Mouse (Mus musculus) ES-E14 (cell line): ENCODE measurements at regions not wholly inside any gene's neighbourhood (a gene's known extent, or its start where the extent isn't known, plus 50 kb on each side); places are given as distances from the start of the nearest gene placed in this dataset.

Experiments
- DNase-seq: peaks from one replicate; pipeline ENCODE4 v3.0.0-alpha.2; 2013; ENCODE audit warnings: low read depth, low spot score
- H3K27ac ChIP-seq: 2 replicates; pipeline ENCODE4 v1.5.1; 2012; ENCODE audit warnings: low read depth, mild to moderate bottlenecking, low read length, moderate library complexity, mixed read lengths; ENCODE audit not compliant: poor library complexity, insufficient read depth, severe bottlenecking
- H3K36me3 ChIP-seq: 2 replicates; pipeline ENCODE4 v1.6.1; 2012; ENCODE audit warnings: mild to moderate bottlenecking, low read length, moderate library complexity, mixed read lengths; ENCODE audit not compliant: control insufficient read depth, poor library complexity, insufficient read depth, severe bottlenecking
- H3K4me1 ChIP-seq, 2 experiments: fragments of 150-350 bp in 1 of 2; sonication (generic) in 1 of 2; 2 replicates each; pipeline ENCODE4 v1.6.1; 2012; ENCODE audit warnings: low read length in 2 of 2, mild to moderate bottlenecking in 1 of 2, mixed read lengths in 1 of 2; ENCODE audit not compliant: control insufficient read depth in 2 of 2, insufficient read depth in 2 of 2, poor library complexity in 1 of 2
- H3K4me3 ChIP-seq, 2 experiments: fragments of 150-350 bp in 1 of 2; sonication (generic) in 1 of 2; 2 replicates each; pipeline ENCODE4 v1.5.1; 2012; ENCODE audit warnings: low read length in 2 of 2, low read depth in 1 of 2, mild to moderate bottlenecking in 1 of 2, mixed read lengths in 1 of 2; ENCODE audit not compliant: insufficient read depth in 1 of 2, poor library complexity in 1 of 2, severe bottlenecking in 1 of 2
- H3K9ac ChIP-seq: 2 replicates; pipeline ENCODE4 v1.6.1; 2012; ENCODE audit warnings: low read depth, mild to moderate bottlenecking, low read length, mixed read lengths; ENCODE audit not compliant: poor library complexity, insufficient read depth, severe bottlenecking
- H3K9me3 ChIP-seq: fragments of 150-350 bp; sonication (generic); 2 replicates; pipeline ENCODE4 v1.6.1; 2012; ENCODE audit warnings: low read depth, mild to moderate bottlenecking, low read length; ENCODE audit not compliant: control insufficient read depth, insufficient read depth
- CHD2 ChIP-seq: IDR thresholded peaks from 2 replicates; pipeline ENCODE4 v1.6.1; 2014; ENCODE audit warnings: mild to moderate bottlenecking, low read depth, low read length, inconsistent platforms
- HCFC1 ChIP-seq: IDR thresholded peaks from 2 replicates; pipeline ENCODE4 v1.6.1; 2012; ENCODE audit warnings: low read length, inconsistent platforms, borderline replicate concordance; ENCODE audit not compliant: insufficient read depth
- MAFK ChIP-seq: IDR thresholded peaks from 2 replicates; pipeline ENCODE4 v1.6.1; 2014; ENCODE audit warnings: mild to moderate bottlenecking, low read depth, low read length, inconsistent platforms; ENCODE audit not compliant: insufficient read depth
- ZC3H11A ChIP-seq: IDR thresholded peaks from 2 replicates; pipeline ENCODE4 v1.6.1; 2012; ENCODE audit warnings: low read depth, mild to moderate bottlenecking, inconsistent platforms, low read length, borderline replicate concordance
- ZNF384 ChIP-seq: IDR thresholded peaks from 2 replicates; pipeline ENCODE4 v1.6.1; 2012; ENCODE audit warnings: low read depth, low read length, inconsistent platforms
- in situ Hi-C, 2 experiments: fragments of 600-800 bp; cut with MboI; formaldehyde crosslinking; loops; one replicate each; pipeline ENCODE4 v1.15.1; 2025; ENCODE audit warnings: low sequenced_read_pairs in 2 of 2, inconsistent platforms in 1 of 2; ENCODE audit not compliant: unreplicated experiment in 2 of 2

DNA sequence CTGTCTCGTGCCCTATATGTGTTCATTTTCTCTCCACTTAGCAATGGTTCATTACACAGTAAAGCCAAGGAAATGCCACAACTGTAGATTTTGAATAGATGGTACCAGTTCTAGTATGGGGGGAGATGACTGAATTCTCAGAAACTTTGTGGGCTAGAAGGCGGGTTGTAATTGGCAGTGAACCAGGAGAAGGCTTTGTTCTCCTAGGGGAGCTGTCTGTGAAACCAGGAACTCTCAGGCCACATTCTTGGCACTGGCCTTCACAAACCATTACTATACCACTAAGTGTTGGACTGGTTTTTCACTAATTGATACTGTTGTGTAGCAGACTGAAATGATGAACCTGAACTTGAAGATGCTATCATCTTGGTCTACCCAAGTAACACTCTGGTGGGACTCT is 99.1 kb upstream of the Tnc start:
- in situ Hi-C loops = no loop called here
- no peak for TF ChIP-seq ZC3H11A
- no peak for TF ChIP-seq MAFK
- TF ChIP-seq ZNF384 = no peak
- H3K36me3 ChIP-seq = no peaks in the 10 kb centered on the region
- no peak overlapping the region for H3K4me3 ChIP-seq
- DNase-seq = no peak
- no peak overlapping the region for H3K9ac ChIP-seq
- no peaks in the 10 kb centered on the region for H3K4me1 ChIP-seq
- H3K27ac ChIP-seq = no peak overlapping the region
- H3K9me3 ChIP-seq = no peaks in the 10 kb centered on the region

- Histone ChIP-seq H3K36me3 (no peaks in the 10 kb centered on the region), H3K4me3 (no peak overlapping the region), H3K9me3 (no peaks in the 10 kb centered on the region), H3K9ac (no peak overlapping the region), H3K27ac (no peak overlapping the region), H3K4me1 (no peaks in the 10 kb centered on the region)
- in situ Hi-C loops = no loop called here
- DNase-seq = no peak
- no peak for TF ChIP-seq ZNF384
- TF ChIP-seq CHD2 = no peak
- TF ChIP-seq ZC3H11A = no peak
- no peak for TF ChIP-seq HCFC1
- no peak for TF ChIP-seq MAFK
Measured at GRCm38 (mm10) chr4:64142963-64143362, 96.1 kb upstream of the Tnc start.

- in situ Hi-C loops = no loop called here
- TF ChIP-seq ZNF384 (no peak), CHD2 (no peak), HCFC1 (no peak)
- DNase-seq = no peak
Measured at GRCm38 (mm10) chr4:64142356-64142787, 95.6 kb upstream of the Tnc start.

GRCm38 (mm10) chr4:64139836-64140235 is 93.0 kb upstream of the Tnc start:
- Histone ChIP-seq H3K36me3 (no peaks in the 10 kb centered on the region), H3K27ac (no peak overlapping the region), H3K4me1 (no peaks in the 10 kb centered on the region), H3K9me3 (no peaks in the 10 kb centered on the region), H3K4me3 (no peak overlapping the region), H3K9ac (no peak overlapping the region)
- TF ChIP-seq ZNF384 (no peak), CHD2 (no peak), HCFC1 (no peak)
- in situ Hi-C loops = no loop called here
- DNase-seq = no peak

More at GRCm38 (mm10) chr4:64142356-64142787, 95.6 kb upstream of the Tnc start:
- Histone ChIP-seq H3K4me3 (no peak overlapping the region), H3K4me1 (no peaks in the 10 kb centered on the region), H3K9ac (no peak overlapping the region), H3K9me3 (no peaks in the 10 kb centered on the region), H3K27ac (no peak overlapping the region), H3K36me3 (no peaks in the 10 kb centered on the region)

GRCm38 (mm10) chr4:64135036-64135435 is 88.2 kb upstream of the Tnc start:
- TF ChIP-seq CHD2 = no peak
- no peak for TF ChIP-seq MAFK
- TF ChIP-seq HCFC1 = no peak
- no peak for DNase-seq
- no peaks in the 10 kb centered on the region for H3K36me3 ChIP-seq

More at GRCm38 (mm10) chr4:64135036-64135435, 88.2 kb upstream of the Tnc start:
- H3K9ac ChIP-seq = no peak overlapping the region
- H3K27ac ChIP-seq = no peak overlapping the region
- no peak overlapping the region for H3K4me3 ChIP-seq
- in situ Hi-C loops = no loop called here
- no peaks in the 10 kb centered on the region for H3K4me1 ChIP-seq
- no peaks in the 10 kb centered on the region for H3K9me3 ChIP-seq
